Mouse (Mus musculus) T-helper 1 cell (primary cell): ENCODE data around the gene Ints7.

ENCODE experiments used
- in situ Hi-C: fragments of 300-600 bp; cut with MboI, MseI; formaldehyde crosslinking; loops from one replicate; pipeline ENCODE4 v1.15.1; 2025; ENCODE audit warnings: high pct_unique_total_duplicates

Gene Ints7

GRCm38 (mm10) chr1:191575458-191576247 lies at the start of gene Ints7, which contains the start of gene Dtl:
Gene Ints7, plus strand, starts transcription at chr1:191575636.
Gene Dtl, minus strand, starts transcription at chr1:191575544.
- in situ Hi-C loops, result loop anchor here (5.0 to 25.0 kb wide), 3 partner anchors 242 to 1562 kb away; partner anchors contain the start of genes Diexf and Slc30a1

DNA sequence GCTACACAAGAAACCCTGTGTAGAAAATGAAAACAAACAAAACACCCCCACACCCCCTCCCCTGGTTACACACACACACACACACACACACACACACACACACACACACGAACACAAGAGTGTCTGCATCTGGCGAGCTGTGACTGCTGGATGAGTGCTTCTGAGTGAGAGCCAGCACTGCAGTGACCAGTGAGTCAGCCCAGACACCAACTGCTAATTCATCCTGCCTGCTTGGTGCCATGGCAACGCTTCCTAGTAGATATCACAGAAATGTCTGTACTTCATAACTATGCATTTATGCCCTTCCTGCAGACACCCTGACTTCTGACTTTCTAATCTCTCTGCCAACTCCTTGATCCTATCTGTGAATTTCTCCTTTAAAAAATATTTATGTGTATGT lies 48.3 kb upstream of the Ints7 start:
- in situ Hi-C loops, result no loop called here

DNA sequence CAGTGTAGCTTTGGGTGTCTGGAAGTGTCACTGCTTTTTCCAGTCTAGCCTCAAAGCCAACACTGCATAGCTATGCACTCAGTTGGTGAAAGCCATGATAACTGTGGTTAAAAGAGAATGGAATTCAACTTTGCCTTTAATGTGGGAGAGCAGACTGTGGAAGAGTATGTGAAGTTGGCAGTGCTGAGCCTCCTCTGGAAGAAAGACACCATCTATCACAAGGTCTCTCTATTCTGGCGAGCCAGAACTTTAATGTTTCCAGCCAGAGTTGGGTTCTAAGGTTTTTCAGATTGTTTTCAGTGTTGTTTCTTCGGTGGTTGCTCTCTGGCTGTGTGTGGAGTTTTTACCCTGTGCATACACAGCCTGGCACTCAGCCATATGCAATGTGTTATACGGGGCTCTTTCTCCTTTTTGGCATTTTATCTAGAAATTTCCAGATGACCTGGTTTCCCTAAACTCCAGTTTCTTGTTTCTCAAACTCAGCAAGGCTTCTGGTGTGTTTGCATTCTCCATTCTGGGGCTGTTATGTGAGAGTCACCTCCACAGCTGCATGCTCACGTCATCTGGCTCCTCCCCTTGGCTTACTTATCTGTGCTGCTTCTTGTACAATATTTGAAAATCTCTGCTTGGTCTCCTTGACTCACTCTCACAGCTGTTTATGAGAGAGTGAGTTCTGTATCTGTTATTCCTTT lies 47.4 kb upstream of the Ints7 start:
- in situ Hi-C loops, result no loop called here

- in situ Hi-C loops, result no loop called here
Measured at GRCm38 (mm10) chr1:191529406-191529805, 46.0 kb upstream of the Ints7 start.

DNA sequence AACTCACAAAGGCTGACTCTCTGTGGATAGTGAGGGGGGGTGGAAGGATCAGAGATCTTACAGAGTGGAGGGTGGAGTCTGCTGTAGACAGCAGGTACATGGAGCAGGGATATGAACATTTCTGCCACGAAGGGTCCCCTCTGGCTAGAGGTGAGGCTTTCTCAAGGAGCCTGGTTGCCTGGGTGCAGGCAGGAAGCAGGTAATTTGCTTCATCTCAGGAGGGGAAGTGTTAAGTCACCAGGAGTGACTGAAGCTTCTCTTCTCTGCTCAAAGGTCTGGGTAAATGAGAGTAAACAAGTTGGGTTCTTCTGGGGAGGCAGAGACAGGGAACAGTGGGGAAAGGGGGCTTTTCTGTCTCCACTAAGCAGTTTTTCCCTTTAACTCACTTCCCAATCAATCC lies 44.4 kb upstream of the Ints7 start:
- in situ Hi-C loops, result no loop called here

DNA sequence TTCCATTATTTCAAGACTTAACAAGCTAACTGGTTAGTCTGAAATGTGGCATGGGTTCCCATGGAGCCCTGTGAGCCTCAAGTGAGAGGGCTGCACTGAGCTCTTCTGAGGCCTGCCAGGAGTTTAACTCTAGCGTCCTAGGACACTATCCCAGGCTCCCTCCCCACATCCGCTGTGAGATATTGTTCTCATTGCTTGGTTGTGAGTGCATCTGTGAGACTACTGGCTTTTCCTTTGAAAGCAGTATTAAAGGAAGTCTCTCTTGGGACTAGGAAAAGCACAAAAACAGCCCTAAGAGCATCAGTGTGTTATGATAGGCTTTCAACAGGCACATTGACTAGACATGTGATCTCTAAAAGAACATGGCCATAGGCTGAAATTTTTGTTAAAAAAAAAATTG lies 40.5 kb upstream of the Ints7 start:
- in situ Hi-C loops, result no loop called here

GRCm38 (mm10) chr1:191540300-191540699 lies 35.1 kb upstream of the Ints7 start:
- in situ Hi-C loops, result no loop called here

- in situ Hi-C loops, result no loop called here
Measured at GRCm38 (mm10) chr1:191541014-191541413, 34.4 kb upstream of the Ints7 start.

DNA sequence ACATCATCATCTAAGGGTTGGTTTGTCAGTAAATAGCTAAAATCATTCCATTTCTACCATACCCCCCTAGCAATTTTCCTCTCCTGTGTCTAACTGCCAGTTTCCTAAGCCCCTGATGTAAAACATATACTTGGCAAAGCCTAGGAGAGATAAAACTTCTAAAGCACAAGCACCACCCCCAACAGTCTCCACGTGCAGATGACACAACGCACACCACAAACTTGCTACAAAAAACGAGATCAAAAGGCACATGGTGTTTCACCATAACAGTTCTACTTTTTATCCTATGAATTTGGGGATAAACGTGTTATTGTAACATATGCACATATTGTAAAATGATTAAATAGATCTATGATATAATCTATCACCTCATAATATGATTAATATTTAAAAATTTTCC lies 33.8 kb upstream of the Ints7 start:
- in situ Hi-C loops, result no loop called here

- in situ Hi-C loops, result no loop called here
Measured at GRCm38 (mm10) chr1:191543747-191544146, 31.7 kb upstream of the Ints7 start.

GRCm38 (mm10) chr1:191550786-191551185 lies 24.6 kb upstream of the Ints7 start:
- in situ Hi-C loops, result no loop called here

DNA sequence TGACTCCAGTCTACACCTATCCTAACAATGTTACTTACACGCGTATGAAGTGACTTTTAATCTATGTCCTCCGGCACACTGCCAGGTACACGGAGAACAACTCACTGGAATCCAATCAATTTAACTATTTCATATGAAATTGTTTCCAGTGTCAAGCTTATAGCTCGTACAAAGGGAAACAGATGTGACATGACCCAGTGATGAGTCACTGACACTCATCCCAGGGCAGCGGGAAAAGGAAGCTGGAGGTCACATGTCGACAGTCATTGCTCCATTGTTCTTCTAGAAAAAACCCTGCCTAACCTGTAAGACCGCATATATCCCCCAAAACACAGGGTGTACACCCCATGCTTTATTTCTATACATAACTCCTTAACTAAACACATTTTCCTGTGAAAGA lies 18.3 kb upstream of the Ints7 start:
- in situ Hi-C loops, result no loop called here

DNA sequence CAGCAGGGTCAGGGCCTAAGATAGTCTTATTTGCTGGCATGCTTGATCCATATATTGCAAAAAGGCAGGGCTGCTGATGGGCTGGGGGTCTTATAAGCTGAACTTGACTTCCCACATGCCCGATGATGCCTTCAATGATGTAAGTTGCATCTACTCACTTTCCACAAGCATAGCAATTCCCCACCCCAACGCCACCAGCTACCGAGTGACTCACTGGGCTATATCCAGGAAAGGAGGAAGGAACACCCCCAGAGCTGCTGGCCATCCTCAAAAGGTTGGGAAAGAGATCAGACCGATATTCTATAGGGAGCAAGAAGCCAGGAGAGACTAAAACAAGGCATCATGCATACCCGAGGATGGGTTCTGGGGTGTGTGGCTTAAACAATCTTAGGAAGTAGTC lies 15.7 kb upstream of the Ints7 start:
- in situ Hi-C loops, result loop anchor here (10.0 kb wide), 1 partner anchor 195 kb away; no protein-coding TSS in a partner anchor

DNA sequence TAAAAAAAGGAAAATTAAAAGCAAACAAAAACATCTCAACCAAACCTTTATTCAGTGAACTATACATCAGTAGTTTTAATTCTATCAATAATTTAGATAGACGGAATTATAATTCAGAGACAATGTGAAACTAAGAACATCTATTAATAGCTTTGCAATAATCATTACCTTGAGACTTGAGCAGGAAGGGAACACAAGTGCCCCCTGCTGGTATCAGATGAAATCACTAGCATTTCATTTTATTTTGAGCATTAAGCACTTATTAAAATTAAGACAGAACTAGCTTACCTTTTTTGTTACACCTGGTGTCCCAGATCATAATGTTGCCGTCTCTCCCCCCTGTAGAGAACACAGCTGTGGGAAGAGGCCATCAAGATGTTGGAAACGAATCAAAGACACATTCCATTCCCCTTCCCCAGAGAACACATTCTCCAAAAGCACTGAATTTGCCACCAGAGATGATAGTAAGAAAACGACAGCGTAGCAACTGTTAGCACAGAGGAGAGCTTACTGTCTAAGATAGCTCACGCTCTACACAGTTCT lies 12.5 kb upstream of the Ints7 start:
- in situ Hi-C loops, result loop anchor here (10.0 kb wide), 1 partner anchor 198 kb away; no protein-coding TSS in a partner anchor

- in situ Hi-C loops, result loop anchor here (10.0 kb wide), 1 partner anchor 203 kb away; no protein-coding TSS in a partner anchor
Measured at GRCm38 (mm10) chr1:191567859-191568258, 7.6 kb upstream of the Ints7 start.

- in situ Hi-C loops, result loop anchor here (10.0 kb wide), 2 partner anchors 205 to 335 kb away; partner anchors contain the start of gene Slc30a1
Measured at GRCm38 (mm10) chr1:191569625-191570024, 5.8 kb upstream of the Ints7 start.

- in situ Hi-C loops, result loop anchor here (10.0 kb wide), 1 partner anchor 334 kb away; the partner anchor contains the start of gene Slc30a1
Measured at GRCm38 (mm10) chr1:191570415-191570814, 5.0 kb upstream of the Ints7 start.

DNA sequence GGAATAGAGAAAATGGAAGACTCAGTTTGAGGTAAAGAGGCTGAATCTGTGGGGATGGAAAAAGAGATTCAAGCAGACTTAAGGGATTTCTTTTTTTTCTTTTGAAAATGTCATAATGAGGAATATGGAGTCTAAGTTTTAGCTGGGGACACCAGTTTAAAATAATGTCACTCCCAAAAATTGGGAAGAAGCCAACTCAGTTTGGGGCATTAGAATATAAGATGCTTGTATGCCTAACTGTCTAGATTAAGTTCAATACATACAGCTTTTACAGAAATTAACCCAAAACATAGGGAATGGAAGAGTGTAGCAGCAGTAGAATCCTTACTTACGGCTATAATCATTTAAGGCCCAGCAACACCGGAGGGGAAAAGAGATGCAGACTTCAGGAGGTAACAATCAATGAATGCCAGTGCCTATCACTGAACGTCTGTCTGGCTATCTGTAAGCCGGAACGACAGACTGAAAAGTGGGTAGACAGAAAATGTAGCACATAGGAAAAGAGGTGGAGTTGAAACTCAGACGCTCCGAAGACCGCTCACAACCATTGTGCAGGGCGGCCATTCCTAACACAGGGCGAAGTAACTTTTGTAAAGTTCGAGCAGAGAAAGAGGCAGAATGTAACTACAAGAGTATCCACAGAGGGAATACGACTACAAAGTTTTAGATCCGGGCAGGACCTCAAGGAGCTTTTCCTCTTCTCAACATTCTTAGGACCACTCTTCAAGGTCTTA lies 1.4 kb upstream of the Ints7 start:
- in situ Hi-C loops, result loop anchor here (10.0 kb wide), 1 partner anchor 331 kb away; the partner anchor contains the start of gene Slc30a1

GRCm38 (mm10) chr1:191574871-191575457 lies 472 bp upstream of the Ints7 start:
- in situ Hi-C loops, result loop anchor here (5.0 to 25.0 kb wide), 3 partner anchors 242 to 1562 kb away; partner anchors contain the start of genes Diexf and Slc30a1

- in situ Hi-C loops, result loop anchor here (5.0 to 25.0 kb wide), 3 partner anchors 238 to 1558 kb away; partner anchors contain the start of genes Diexf and Slc30a1
Measured at GRCm38 (mm10) chr1:191579524-191579923, 4.1 kb downstream of the Ints7 start.

- in situ Hi-C loops, result loop anchor here (25.0 kb wide), 1 partner anchor 1556 kb away; the partner anchor contains the start of gene Diexf
Measured at GRCm38 (mm10) chr1:191581641-191582040, 6.2 kb downstream of the Ints7 start.
